Mouse (Mus musculus) intestine, postnatal 0 days (tissue): ENCODE results near the gene Zdhhc22. TPM values are rescaled to one million over a fixed set of nuclear protein-coding genes. Genes with fewer than 3 reads are reported as not detected.

ENCODE experiments used
- ATAC-seq: fragments of 200-750 bp; cut with Nextera tagmentation; 2 replicates; pipeline ENCODE4 v1.8.0; 2017; ENCODE audit warnings: mild to moderate bottlenecking, moderate TSS enrichment, moderate library complexity
- H3K27ac ChIP-seq: fragments of 300-500 bp; sonication (generic); 2 replicates; pipeline ENCODE4 v1.5.1; 2014; ENCODE audit warnings: mild to moderate bottlenecking, low read depth, low read length, moderate library complexity
- H3K27me3 ChIP-seq: fragments of 300-500 bp; sonication (generic); replicated peaks from 2 replicates; pipeline ENCODE4 v1.6.1; 2014; ENCODE audit warnings: low read length, mixed read lengths; ENCODE audit not compliant: control insufficient read depth, insufficient read depth
- H3K36me3 ChIP-seq: fragments of 300-500 bp; sonication (generic); 2 replicates; pipeline ENCODE4 v1.6.1; 2014; ENCODE audit warnings: mild to moderate bottlenecking, moderate library complexity; ENCODE audit not compliant: control insufficient read depth, insufficient read depth
- H3K4me1 ChIP-seq: fragments of 300-500 bp; sonication (generic); replicated peaks from 2 replicates; pipeline ENCODE4 v1.6.1; 2014; ENCODE audit warnings: antibody characterized with exemption, low read length, mixed read lengths; ENCODE audit not compliant: control insufficient read depth, insufficient read depth
- H3K4me2 ChIP-seq: fragments of 300-500 bp; sonication (generic); replicated peaks from 2 replicates; pipeline ENCODE4 v1.6.1; 2014; ENCODE audit warnings: low read depth, mild to moderate bottlenecking, moderate library complexity
- H3K4me3 ChIP-seq: fragments of 300-500 bp; sonication (generic); 2 replicates; pipeline ENCODE4 v1.5.1; 2014; ENCODE audit warnings: low read depth, low read length
- H3K9ac ChIP-seq: fragments of 300-500 bp; sonication (generic); 2 replicates; pipeline ENCODE4 v1.6.1; 2014; ENCODE audit warnings: mild to moderate bottlenecking, low read depth, low read length
- H3K9me3 ChIP-seq: fragments of 300-500 bp; sonication (generic); 2 replicates; pipeline ENCODE4 v1.6.1; 2016; ENCODE audit warnings: mixed run types; ENCODE audit not compliant: control insufficient read depth
- CTCF ChIP-seq: sonication (generic); IDR thresholded peaks from 2 replicates; pipeline ENCODE4 v1.5.1; 2016; ENCODE audit warnings: low read depth, mild to moderate bottlenecking, control low read depth, antibody characterized with exemption, moderate library complexity
- whole genome bisulfite sequencing: fragments of 180-500 bp; shearing (Covaris S2); extraction: QIAGEN DNeasy Blood & Tissue Kit; methylation state at CpG from one replicate; pipeline ENCODE4 v1.1.7; 2014; 5-methylcytosine and 5-hydroxymethylcytosine counted together
- microRNA-seq: library from miRNA; unstranded; fragments of <30 nt; microRNA quantifications from one replicate; pipeline ENCODE4, GENCODE M21; 2016
- polyA plus RNA-seq: library from polyadenylated mRNA; unstranded; fragments of >200 nt; fragmentation: Nextera tagmentation; extraction: Ambion mirVana; gene quantifications from 2 replicates; pipeline ENCODE4 v1.2.1, GENCODE M21; 2015

Zdhhc22 gene
- polyA plus RNA-seq, 1 experiment from 2014 or later, result 0.46 TPM

DNA sequence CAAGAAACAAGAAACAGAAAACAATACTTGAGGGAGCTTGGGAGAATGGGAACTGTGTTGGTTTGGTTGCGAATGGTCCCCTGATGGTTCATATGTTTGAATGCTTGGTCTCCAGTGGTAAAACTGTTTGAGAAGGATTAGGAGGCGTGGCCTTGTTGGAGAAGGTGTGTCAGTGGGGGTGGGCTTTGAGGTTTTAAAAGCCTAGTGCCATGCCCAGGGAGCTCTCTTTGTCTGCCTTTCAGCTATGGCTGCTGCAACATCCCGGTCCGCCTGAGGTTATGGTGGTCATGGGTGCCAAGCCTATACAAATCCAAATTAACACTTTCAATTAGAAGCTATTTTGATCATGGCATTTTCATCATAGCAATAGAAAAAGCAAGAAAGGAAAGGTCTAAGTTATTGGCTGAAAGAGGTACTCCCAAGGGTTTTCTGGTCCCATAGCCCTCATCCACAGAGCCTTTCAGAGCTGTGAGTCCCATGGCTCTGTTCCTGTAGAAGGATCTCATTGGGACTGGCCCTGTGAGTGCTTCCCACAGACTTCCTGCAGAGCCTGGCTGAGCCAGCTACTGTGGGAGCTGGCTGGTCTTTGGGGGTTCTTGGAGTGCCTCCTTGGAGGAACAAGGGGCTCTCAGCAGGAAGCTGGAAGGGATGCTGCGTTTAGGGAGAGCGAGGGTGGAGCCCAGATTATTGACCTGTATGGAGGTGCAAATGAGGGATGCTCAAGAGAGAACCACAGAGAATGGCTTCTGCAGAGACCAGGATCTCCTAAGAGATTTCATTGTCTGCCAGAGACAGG is 59.1 kb downstream of the Zdhhc22 start:
- Histone ChIP-seq H3K9me3 (peaks cover 8% of the 10 kb centered on the region; the same call in 1 of the 2 replicates), H3K4me2 (no peak overlapping the region), H3K4me1 (no peaks in the 10 kb centered on the region), H3K9ac (no peak overlapping the region), H3K27me3 (no peaks in the 10 kb centered on the region), H3K36me3 (no peaks in the 10 kb centered on the region), H3K27ac (no peak overlapping the region), H3K4me3 (no peak overlapping the region)
- WGBS, result 80% methylated on average over 6 of the region's 6 CpGs
- no peak for TF ChIP-seq CTCF
- no peak for ATAC-seq

Small RNA genes within 50 kb of the gene (microRNA-seq; reads per million reads assigned to microRNA genes)
- gene Gm25847, result not detected

Other genes with a start within 250 kb of the Zdhhc22 start
- 10.0 and 10.7 TPM in 2 replicates for gene Irf2bpl, start 105.6 kb downstream of the Zdhhc22 start, polyA plus RNA-seq
- gene Cipc, start 43.4 kb downstream of the Zdhhc22 start, polyA plus RNA-seq, result 3.2 and 3.8 TPM in 2 replicates
- 0.52 and 0.71 TPM in 2 replicates for gene Tmem63c, start 30.9 kb upstream of the Zdhhc22 start, polyA plus RNA-seq
- gene Ngb, start 112.1 kb upstream of the Zdhhc22 start, polyA plus RNA-seq, result 2.0 and 2.8 TPM in 2 replicates
- 58.8 and 62.4 TPM in 2 replicates for gene Gstz1, start 156.7 kb upstream of the Zdhhc22 start, polyA plus RNA-seq
- 5.7 and 6.2 TPM in 2 replicates for gene Pomt2, start 157.5 kb upstream of the Zdhhc22 start, polyA plus RNA-seq
- 0.33 and 0.94 TPM in 2 replicates for gene Samd15, start 209.3 kb upstream of the Zdhhc22 start, polyA plus RNA-seq
- 0.98 and 1.1 TPM in 2 replicates for gene Tmed8, start 210.0 kb upstream of the Zdhhc22 start, polyA plus RNA-seq
- 0.14 and 0.21 TPM in 2 replicates for gene Noxred1, start 248.3 kb upstream of the Zdhhc22 start, polyA plus RNA-seq